Mouse (Mus musculus) intestine, embryonic 14.5 days (tissue): Measurements from ENCODE around the gene Drd5. TPM values are rescaled to one million over a fixed set of nuclear protein-coding genes. Genes with fewer than 3 reads are reported as not detected.

Experiments used
- ATAC-seq: fragments of 200-750 bp; cut with Nextera tagmentation; replicated peaks from 2 replicates; pipeline ENCODE4 v1.8.0; 2017; ENCODE audit warnings: low read depth, moderate number of reproducible peaks, moderate TSS enrichment, moderate library complexity; ENCODE audit not compliant: low FRiP score, low TSS enrichment
- DNase-seq: peaks from one replicate; pipeline ENCODE4 v3.0.0-alpha.2; 2018; ENCODE audit warnings: low spot score
- H3K27ac ChIP-seq: fragments of 300-500 bp; sonication (generic); 2 replicates; pipeline ENCODE4 v1.5.1; 2014; ENCODE audit warnings: low read depth, mild to moderate bottlenecking, control low read depth
- H3K27me3 ChIP-seq: fragments of 300-500 bp; sonication (generic); replicated peaks from 2 replicates; pipeline ENCODE4 v1.6.1; 2014; ENCODE audit warnings: low read length, control low read depth; ENCODE audit not compliant: control insufficient read depth, insufficient read depth
- H3K36me3 ChIP-seq: fragments of 300-500 bp; sonication (generic); 2 replicates; pipeline ENCODE4 v1.6.1; 2014; ENCODE audit warnings: low read length, control low read depth; ENCODE audit not compliant: control insufficient read depth, insufficient read depth
- H3K4me1 ChIP-seq: fragments of 300-500 bp; sonication (generic); replicated peaks from 2 replicates; pipeline ENCODE4 v1.6.1; 2014; ENCODE audit warnings: low read length, control low read depth, mixed read lengths; ENCODE audit not compliant: control insufficient read depth, insufficient read depth
- H3K4me2 ChIP-seq: fragments of 300-500 bp; sonication (generic); 2 replicates; pipeline ENCODE4 v1.6.1; 2014; ENCODE audit warnings: low read length
- H3K4me3 ChIP-seq: fragments of 300-500 bp; sonication (generic); 2 replicates; pipeline ENCODE4 v1.5.1; 2014; ENCODE audit warnings: low read depth, low read length, control low read depth, mixed read lengths
- H3K9ac ChIP-seq: fragments of 300-500 bp; sonication (generic); 2 replicates; pipeline ENCODE4 v1.6.1; 2014; ENCODE audit warnings: mild to moderate bottlenecking, low read length
- H3K9me3 ChIP-seq: fragments of 300-500 bp; sonication (generic); 2 replicates; pipeline ENCODE4 v1.6.1; 2016; ENCODE audit warnings: low read length, control low read depth; ENCODE audit not compliant: control insufficient read depth
- WGBS: fragments of 180-500 bp; shearing (Covaris S2); extraction: QIAGEN DNeasy Blood & Tissue Kit; methylation state at CpG from one replicate; pipeline ENCODE4 v1.1.7; 2014; 5-methylcytosine and 5-hydroxymethylcytosine counted together
- polyA plus RNA-seq: library from polyadenylated mRNA; unstranded; fragments of >200 nt; fragmentation: Nextera tagmentation; extraction: Ambion mirVana; gene quantifications from 2 replicates; pipeline ENCODE4 v1.2.1, GENCODE M21; 2014

Gene Drd5
- polyA plus RNA-seq, 1 experiment from 2014 or later = not detected

- no peak for DNase-seq
- H3K4me2 ChIP-seq = no peak overlapping the region
- WGBS = 80% methylated on average over 4 of the region's 4 CpGs
Observed at GRCm38 (mm10) chr5:38333381-38333780, 14.2 kb downstream of the Drd5 start.

GRCm38 (mm10) chr5:38334582-38334981 is 15.4 kb downstream of the Drd5 start:
- ATAC-seq (no peak), DNase-seq (no peak)
- no peaks in the 10 kb centered on the region for H3K27me3 ChIP-seq
- H3K4me1 ChIP-seq = no peaks in the 10 kb centered on the region
- H3K27ac ChIP-seq = no peak overlapping the region
- H3K9ac ChIP-seq = no peak overlapping the region
- 39% methylated on average over 1 of the region's 1 CpGs for WGBS
- no peak overlapping the region for H3K4me3 ChIP-seq
- no peaks in the 10 kb centered on the region for H3K36me3 ChIP-seq
- no peak overlapping the region for H3K4me2 ChIP-seq
- no peaks in the 10 kb centered on the region for H3K9me3 ChIP-seq

More at GRCm38 (mm10) chr5:38333381-38333780, 14.2 kb downstream of the Drd5 start:
- Histone ChIP-seq H3K4me3 (no peak overlapping the region), H3K9ac (no peak overlapping the region), H3K9me3 (no peaks in the 10 kb centered on the region), H3K4me1 (no peaks in the 10 kb centered on the region), H3K27me3 (no peaks in the 10 kb centered on the region), H3K36me3 (no peaks in the 10 kb centered on the region), H3K27ac (no peak overlapping the region)
- ATAC-seq = no peak

GRCm38 (mm10) chr5:38343101-38343500 is 23.9 kb downstream of the Drd5 start:
- 77% methylated on average over 3 of the region's 3 CpGs for WGBS
- Histone ChIP-seq H3K4me1 (no peaks in the 10 kb centered on the region), H3K9ac (no peak overlapping the region), H3K36me3 (no peaks in the 10 kb centered on the region), H3K4me3 (no peak overlapping the region), H3K27me3 (no peaks in the 10 kb centered on the region), H3K4me2 (no peak overlapping the region), H3K9me3 (no peaks in the 10 kb centered on the region), H3K27ac (no peak overlapping the region)
- ATAC-seq (no peak), DNase-seq (no peak)

GRCm38 (mm10) chr5:38346646-38347432 is 27.7 kb downstream of the Drd5 start:
- Histone ChIP-seq H3K4me2 (no peak overlapping the region), H3K4me3 (no peak overlapping the region), H3K36me3 (no peaks in the 10 kb centered on the region), H3K4me1 (no peaks in the 10 kb centered on the region), H3K9me3 (no peaks in the 10 kb centered on the region), H3K9ac (no peak overlapping the region), H3K27me3 (no peaks in the 10 kb centered on the region), H3K27ac (no peak overlapping the region)
- ATAC-seq (no peak), DNase-seq (peak; percentile 83)
- WGBS = 33% methylated on average over 10 of the region's 10 CpGs

GRCm38 (mm10) chr5:38350351-38350929 is 31.3 kb downstream of the Drd5 start:
- Histone ChIP-seq H3K27me3 (no peaks in the 10 kb centered on the region), H3K4me1 (no peaks in the 10 kb centered on the region), H3K4me2 (no peak overlapping the region), H3K4me3 (no peak overlapping the region), H3K27ac (no peak overlapping the region), H3K9ac (no peak overlapping the region), H3K9me3 (no peaks in the 10 kb centered on the region), H3K36me3 (no peaks in the 10 kb centered on the region)
- ATAC-seq (no peak), DNase-seq (no peak)
- WGBS = 45% methylated on average over 5 of the region's 5 CpGs

GRCm38 (mm10) chr5:38356927-38357326 is 37.8 kb downstream of the Drd5 start:
- no peaks in the 10 kb centered on the region for H3K9me3 ChIP-seq
- no peak for ATAC-seq

GRCm38 (mm10) chr5:38359716-38360115 is 40.5 kb downstream of the Drd5 start:
- H3K9ac ChIP-seq = no peak overlapping the region
- H3K27me3 ChIP-seq = no peaks in the 10 kb centered on the region
- no peaks in the 10 kb centered on the region for H3K36me3 ChIP-seq
- DNase-seq (no peak), ATAC-seq (no peak)
- H3K4me3 ChIP-seq = no peak overlapping the region
- H3K4me1 ChIP-seq = no peaks in the 10 kb centered on the region
- no peak overlapping the region for H3K27ac ChIP-seq
- H3K4me2 ChIP-seq = no peak overlapping the region
- WGBS = 84% methylated on average over 2 of the region's 2 CpGs
- H3K9me3 ChIP-seq = no peaks in the 10 kb centered on the region

More at GRCm38 (mm10) chr5:38356927-38357326, 37.8 kb downstream of the Drd5 start:
- Histone ChIP-seq H3K27ac (no peak overlapping the region), H3K4me3 (no peak overlapping the region), H3K27me3 (no peaks in the 10 kb centered on the region), H3K4me2 (no peak overlapping the region), H3K36me3 (no peaks in the 10 kb centered on the region), H3K9ac (no peak overlapping the region), H3K4me1 (no peaks in the 10 kb centered on the region)
- 73% methylated on average over 3 of the region's 3 CpGs for WGBS
- DNase-seq = no peak

- no peak overlapping the region for H3K4me2 ChIP-seq
- no peaks in the 10 kb centered on the region for H3K9me3 ChIP-seq
- no peak overlapping the region for H3K27ac ChIP-seq
- H3K4me3 ChIP-seq = no peak overlapping the region
- no peaks in the 10 kb centered on the region for H3K27me3 ChIP-seq
- no peaks in the 10 kb centered on the region for H3K36me3 ChIP-seq
- ATAC-seq (no peak), DNase-seq (no peak)
- H3K9ac ChIP-seq = no peak overlapping the region
- 77% methylated on average over 5 of the region's 5 CpGs for WGBS
- H3K4me1 ChIP-seq = peaks cover 10% of the 10 kb centered on the region
Observed at GRCm38 (mm10) chr5:38364396-38364795, 45.2 kb downstream of the Drd5 start.

GRCm38 (mm10) chr5:38365521-38365920 is 46.4 kb downstream of the Drd5 start:
- Histone ChIP-seq H3K9ac (no peak overlapping the region), H3K27ac (no peak overlapping the region), H3K4me2 (no peak overlapping the region), H3K4me1 (peaks cover 10% of the 10 kb centered on the region), H3K9me3 (no peaks in the 10 kb centered on the region), H3K36me3 (no peaks in the 10 kb centered on the region), H3K27me3 (no peaks in the 10 kb centered on the region), H3K4me3 (no peak overlapping the region)
- 34% methylated on average over 2 of the region's 2 CpGs for WGBS
- no peak for DNase-seq
- no peak for ATAC-seq
